Mouse (Mus musculus) colon, adult 2 months (tissue): Measurements from ENCODE around the gene Prr14l. TPM values are rescaled to one million over a fixed set of nuclear protein-coding genes. Genes with fewer than 3 reads are reported as not detected.

Source experiments
- polyA plus RNA-seq: library from polyadenylated mRNA; depleted of rRNA; stranded (reverse); fragments of >200 nt; gene quantifications from 2 replicates; pipeline ENCODE4 v1.2.3, GENCODE M21; 2012; rRNA removed

The Prr14l gene
- polyA plus RNA-seq = 8.2 and 20.7 TPM in 2 replicates

DNA sequence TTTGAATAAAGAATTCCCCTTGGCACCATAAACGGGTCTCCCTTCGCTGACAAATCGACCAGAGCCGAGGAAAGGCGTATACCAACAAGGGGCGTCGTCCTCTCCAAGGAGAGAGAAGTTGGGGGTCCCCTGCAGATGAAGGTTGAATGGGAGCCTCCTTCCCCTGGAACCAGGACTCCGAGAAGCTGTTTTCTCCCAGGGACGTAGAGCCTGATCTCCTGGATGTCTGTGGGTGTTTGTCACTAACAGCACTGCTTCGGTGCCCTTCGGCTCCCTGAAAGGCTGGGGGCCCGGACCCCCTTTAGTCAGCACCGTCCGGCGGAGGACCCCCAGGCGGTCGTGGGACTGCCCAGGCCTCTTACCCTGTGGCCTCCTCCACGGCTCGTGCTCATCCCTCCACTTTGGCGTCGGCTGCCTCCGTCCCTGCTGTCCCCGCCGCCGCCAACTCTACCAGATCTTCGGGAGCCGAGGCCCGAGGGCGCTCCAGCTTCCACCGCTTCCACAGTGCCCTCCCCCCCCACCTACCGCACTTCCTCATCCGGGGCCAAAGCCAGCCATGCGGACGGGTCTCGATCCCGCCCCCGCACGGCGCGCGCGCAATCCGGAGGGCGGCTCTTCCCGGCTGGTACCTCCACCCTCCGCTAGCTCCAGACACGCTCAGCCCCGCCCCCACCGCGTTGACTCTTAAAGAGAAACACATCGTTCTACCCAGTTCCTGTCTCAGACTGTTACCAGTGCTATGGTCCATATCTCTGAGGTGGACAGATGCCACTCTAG lies at the start of gene Prr14l:
Gene Prr14l (minus strand): TSS at position 526 of the 777 bp plus-strand sequence.

DNA sequence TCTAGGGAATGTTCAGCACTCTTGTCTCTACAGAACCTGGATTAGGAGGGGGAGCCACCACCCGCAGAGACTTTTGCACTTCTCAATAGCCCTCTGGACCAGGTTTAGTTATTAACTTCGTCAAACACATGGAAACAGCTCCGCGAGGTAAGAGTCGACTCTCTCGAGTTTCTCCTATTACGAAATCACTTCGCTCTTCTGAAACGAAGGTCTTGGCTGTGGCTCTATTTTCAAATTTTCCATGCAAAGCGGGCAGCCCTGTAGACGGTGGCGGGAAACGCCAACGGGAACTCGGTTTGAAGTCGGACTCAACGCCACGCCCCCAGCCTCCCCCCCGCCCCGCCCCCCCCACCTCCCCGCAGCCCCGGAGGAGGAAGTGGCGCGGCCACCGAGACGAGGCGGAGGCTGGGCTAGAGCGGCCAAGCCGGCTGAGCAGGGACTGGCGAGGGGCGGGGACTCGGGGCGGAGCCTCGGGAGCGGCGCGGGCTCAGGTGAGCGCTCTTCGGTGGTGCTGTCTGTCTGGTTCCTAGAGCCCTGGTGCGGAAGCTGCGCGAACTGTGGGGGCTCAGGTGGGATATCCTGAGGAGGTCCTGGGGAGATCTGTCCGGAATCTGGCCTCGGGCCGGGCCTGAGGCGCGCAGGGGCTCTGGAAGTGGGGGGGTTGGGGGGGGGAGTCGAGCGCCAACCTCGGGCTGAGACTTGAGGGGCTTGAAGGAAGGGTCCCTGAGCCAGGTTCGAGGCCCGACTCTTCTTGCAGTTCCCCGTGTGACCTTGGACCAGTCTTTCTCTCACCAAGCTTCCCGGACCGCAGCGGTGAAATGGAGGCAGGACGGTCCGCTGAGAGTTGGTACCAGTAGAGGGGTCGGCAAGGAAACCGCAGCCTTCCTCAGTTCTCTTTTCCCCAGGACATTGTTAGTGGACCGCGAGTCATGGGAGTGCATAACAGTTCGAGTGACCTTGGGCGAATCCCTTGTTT lies 9.5 kb upstream of the Prr14l start, which contains the start of gene Depdc5:
Gene Depdc5 (plus strand): TSS at position 449 of the 976 bp plus-strand sequence.

DNA sequence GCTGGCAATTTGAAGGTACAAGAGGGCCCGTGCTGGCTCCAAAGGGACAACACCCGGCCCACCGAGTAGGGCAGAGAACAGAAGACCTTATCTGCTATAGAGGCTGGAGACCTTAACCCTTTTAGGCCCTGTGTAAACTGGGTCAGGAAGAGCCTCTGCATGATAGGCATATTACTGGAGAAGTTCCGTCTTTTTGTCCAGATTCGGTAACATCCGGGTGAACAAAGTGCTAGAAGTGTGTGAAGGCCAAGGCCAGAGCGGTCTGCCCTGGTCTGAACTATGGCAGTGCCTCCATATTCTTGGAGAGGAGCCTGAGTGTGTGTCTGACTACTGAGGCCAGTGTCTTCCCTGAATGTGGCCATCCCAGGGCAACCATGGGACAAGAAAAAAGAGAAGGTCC lies 27.0 kb downstream of the Prr14l start, which contains the start of gene Gm20671:
Gene Gm20671 (minus strand): TSS at position 101 of the 400 bp plus-strand sequence.

DNA sequence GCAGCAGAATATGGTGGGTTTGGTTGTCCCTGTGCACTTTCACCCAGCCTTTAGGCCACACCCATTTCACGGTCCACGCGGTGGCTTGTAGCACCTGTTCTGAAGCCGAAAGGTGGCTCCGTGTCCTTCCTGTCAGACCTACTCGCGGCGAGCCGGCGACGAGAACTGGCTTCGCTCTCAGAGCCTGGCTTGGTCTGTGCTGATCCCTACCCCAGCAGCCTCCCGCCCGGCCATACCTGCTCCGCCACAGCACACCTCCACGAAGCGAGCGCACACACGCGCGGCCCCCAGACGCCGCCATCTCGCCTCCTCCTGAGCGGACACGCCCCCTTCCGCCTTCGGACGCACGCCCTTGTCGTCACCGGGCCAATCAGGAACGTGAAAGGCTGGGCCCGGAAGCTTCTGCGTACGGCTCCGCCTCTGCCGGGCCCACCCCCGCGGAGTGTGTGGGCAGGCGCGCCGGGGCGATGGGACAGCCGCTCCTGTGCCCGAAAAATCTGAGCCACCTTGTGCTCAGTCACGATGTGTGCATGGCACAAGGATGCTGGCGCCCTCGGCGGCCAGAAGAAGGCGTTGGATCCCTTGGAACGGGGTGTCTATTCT lies 68.6 kb downstream of the Prr14l start, which contains the start of gene Pisd:
Gene Pisd (minus strand): TSS at position 334 of the 603 bp plus-strand sequence.

Other genes starting within 250 kb of the Prr14l start
- gene Yes1, start 243.1 kb downstream of the Prr14l start, polyA plus RNA-seq = 2.7 and 4.4 TPM in 2 replicates
- gene Pisd, start 68.6 kb downstream of the Prr14l start, polyA plus RNA-seq = 95.0 and 103 TPM in 2 replicates
- gene Gm20671, start 27.1 kb downstream of the Prr14l start, polyA plus RNA-seq = 10.6 and 18.0 TPM in 2 replicates
- gene Depdc5, start 9.4 kb upstream of the Prr14l start, polyA plus RNA-seq = 10.3 and 12.7 TPM in 2 replicates
- 196 and 204 TPM in 2 replicates for gene Ywhah, start 164.6 kb upstream of the Prr14l start, polyA plus RNA-seq
- gene Slc5a1, start 250.0 kb upstream of the Prr14l start, polyA plus RNA-seq = 50.2 and 57.7 TPM in 2 replicates